Mouse (Mus musculus) cerebellum, adult 9-10 months (tissue): Measurements from ENCODE around the gene Rai1.

Source experiments
- DNase-seq: peaks from one replicate; pipeline ENCODE4 v3.0.0; 2022

Rai1 gene

DNA sequence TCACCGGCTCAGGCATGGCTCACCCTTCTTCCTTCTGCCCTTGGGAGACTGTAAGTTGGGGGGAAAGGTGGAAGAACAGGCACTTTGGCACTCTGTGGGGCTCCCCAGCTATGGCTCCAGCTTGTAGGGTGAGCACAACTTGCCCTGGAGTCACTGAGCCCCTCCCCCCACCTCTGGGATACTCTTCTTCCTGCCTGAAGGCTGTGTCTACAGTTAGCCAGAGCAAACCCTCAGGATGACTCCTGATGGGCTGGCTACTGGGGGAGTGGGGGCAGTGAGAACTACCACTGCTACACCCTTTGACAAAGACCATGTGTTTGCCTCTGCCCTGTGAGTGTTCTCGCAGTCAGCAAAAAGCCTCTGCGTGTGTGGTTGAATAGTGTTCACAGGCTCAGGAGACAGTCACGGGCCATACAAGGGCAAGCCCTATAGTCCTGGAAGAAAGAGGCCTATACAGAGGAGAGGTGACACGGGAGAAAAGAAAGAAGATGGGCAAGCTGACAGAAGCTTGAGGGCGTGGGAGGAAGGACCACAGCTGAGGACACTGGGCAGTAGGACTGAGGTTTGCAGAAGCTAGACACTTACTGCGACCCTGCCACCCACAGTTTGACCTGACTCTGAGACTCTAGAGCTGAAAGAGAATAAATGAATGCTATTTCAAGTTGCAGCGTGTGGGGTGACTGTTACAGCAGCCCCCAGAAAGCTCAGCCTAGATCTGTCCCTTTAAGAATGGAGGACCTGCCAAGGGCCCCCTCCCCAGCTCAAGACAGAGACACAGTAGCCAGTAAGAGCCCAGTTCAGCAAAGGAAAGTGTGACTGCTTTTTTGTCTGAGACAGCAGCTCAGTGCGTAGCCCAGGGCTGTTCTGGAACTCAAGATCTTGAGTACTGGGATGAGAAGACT is 9.7 kb upstream of the Rai1 start:
- no peak for DNase-seq

DNA sequence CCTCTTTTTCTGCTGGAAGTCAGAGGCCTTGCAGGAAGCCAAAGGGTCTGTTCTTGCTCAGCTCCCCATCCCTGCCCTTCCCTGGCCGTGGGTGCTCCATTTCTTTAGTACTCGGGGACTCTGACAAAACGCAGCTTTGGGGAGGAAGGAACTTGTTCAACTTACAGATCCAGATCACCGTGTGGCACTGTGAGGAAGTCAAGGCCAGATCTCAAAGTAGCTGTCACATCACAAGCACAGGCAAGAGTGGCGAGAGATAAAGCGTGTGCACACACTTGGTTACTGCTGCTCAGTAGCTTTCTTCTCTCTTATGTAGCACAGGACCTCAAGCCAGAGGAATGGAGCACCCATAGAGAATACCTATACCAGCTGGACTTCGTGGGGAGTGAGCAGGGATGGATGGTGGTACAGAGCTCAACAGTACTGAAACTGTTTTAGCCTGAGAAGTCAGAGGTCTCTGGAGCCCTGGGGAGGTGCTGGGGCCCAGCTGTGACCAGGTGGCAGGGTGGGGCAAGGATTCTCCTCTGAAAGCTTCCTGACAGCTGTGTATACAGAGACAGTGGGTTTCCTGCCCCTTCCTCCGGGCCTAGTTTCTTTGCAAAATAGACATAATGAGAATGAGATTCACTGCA is 5.1 kb upstream of the Rai1 start:
- DNase-seq = no peak

GRCm38 (mm10) chr11:60100827-60101555 is 3.8 kb upstream of the Rai1 start:
- DNase-seq = no peak

GRCm38 (mm10) chr11:60101986-60102385 is 2.8 kb upstream of the Rai1 start:
- no peak for DNase-seq

GRCm38 (mm10) chr11:60102664-60103063 is 2.1 kb upstream of the Rai1 start:
- no peak for DNase-seq

DNA sequence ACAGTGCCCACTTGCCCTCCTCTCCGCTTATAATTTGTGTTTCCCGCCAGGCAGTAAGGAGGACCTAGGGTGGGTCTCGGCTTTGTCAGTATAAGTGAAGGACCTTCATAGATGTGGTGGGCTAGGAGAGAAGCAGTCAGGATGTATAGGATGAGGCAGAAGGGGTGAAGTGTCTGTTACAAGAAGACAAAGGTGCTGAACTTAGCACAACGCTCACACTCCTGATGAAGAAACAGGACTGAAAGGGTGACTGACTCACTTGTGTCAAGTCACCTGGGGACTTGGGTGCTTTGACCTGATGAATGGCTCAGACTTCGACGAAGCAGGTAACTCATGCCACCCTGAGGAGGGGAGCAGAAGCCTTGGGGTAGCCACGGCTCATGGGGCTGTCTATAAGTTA is 1.2 kb upstream of the Rai1 start:
- DNase-seq = no peak

- peak; percentile 70 for DNase-seq
Observed at GRCm38 (mm10) chr11:60105593-60106542, 1.1 kb downstream of the Rai1 start.

DNA sequence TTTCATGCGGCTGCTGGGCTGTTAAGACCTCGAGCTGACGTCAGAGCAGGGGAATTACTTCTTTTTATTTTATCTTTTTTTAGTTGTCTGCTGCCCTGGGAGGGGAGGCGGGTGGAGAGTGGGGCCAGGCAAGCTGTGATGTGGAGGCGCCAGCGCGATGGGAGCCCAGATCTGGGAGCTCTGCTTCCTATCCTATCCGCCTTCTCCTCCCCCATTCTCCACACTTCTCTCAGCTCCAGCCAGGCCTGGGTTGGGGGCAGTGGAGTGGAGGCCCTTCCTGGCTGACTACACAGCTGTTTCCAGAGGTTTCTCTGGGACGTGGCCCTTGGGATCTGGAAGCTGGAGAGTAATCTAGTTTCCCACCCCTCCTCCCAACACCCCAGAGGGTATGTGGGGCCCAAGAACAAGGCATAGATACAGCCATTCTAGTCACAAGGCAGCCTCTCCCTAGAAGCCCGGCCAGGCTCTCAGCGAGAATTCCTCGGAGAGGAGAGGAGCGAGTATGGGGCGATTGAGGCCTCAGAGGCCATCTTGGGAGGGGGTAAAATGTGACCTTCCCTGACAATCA is 1.8 kb downstream of the Rai1 start:
- DNase-seq = no peak

DNA sequence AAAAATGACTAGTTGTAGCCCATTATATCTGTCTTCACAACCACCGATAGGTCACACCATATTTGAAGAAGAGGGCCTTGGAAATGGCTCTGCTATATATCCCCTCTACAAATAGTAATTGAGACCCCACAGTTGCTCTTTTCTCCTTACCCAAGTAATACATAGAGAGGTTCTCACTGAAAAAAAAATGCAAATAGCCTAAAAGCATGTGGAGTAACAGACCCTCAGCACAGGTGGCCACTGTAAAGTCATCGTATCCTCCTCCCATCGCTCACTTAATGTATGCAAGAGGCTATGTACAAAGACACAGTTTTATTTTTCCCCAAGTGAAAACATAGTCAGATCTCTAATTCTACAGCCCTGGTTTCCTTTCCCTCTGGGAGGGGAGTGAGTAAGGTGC is 2.6 kb downstream of the Rai1 start:
- no peak for DNase-seq

- no peak for DNase-seq
Observed at GRCm38 (mm10) chr11:60108631-60109172, 3.9 kb downstream of the Rai1 start.

DNA sequence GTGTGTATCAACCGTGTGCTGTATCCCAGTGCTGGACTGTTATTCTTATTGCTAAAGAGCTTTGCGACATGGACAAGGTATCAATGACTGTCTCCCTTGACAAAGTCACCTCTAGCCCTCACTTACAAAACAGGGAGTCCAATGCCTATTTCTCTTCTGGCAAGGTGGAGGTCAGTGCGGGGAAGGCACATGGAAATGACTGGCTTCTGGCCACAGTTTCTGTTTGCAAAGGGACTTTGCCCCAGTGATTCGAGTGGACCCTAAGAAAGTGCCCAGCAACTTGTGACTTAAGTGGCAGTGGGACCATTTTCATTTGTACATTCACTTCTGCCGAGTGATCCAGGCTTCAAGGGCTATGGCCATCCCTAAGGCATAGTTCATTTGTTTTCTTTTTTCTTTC is 5.6 kb downstream of the Rai1 start:
- DNase-seq = no peak

GRCm38 (mm10) chr11:60111576-60111975 is 6.8 kb downstream of the Rai1 start:
- DNase-seq = no peak

DNA sequence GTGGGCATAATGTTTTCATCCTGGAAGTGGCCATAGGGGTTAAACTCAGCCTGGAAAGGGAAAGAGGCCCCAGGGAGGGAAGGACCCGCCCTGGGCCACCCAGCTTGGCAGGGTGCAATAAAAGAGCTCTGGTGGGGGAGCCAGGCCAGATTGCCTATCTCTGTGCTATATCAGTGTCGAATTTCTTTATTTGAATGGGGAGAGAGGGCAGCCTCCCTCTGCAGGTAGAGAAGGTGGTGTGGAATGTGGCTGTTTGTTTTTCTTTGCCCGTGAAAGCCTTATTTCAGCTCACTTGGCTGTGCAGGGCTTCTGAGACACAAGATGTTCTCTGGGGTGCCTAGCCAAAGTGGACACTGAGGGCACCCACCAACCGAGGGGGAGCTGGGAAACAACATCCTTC is 8.8 kb downstream of the Rai1 start:
- no peak for DNase-seq

- no peak for DNase-seq
Observed at GRCm38 (mm10) chr11:60114296-60115023, 9.6 kb downstream of the Rai1 start.

- peak; percentile 89 for DNase-seq
Observed at GRCm38 (mm10) chr11:60115024-60115538, 10.3 kb downstream of the Rai1 start.

- DNase-seq = no peak
Observed at GRCm38 (mm10) chr11:60115638-60116276, 10.9 kb downstream of the Rai1 start.

DNA sequence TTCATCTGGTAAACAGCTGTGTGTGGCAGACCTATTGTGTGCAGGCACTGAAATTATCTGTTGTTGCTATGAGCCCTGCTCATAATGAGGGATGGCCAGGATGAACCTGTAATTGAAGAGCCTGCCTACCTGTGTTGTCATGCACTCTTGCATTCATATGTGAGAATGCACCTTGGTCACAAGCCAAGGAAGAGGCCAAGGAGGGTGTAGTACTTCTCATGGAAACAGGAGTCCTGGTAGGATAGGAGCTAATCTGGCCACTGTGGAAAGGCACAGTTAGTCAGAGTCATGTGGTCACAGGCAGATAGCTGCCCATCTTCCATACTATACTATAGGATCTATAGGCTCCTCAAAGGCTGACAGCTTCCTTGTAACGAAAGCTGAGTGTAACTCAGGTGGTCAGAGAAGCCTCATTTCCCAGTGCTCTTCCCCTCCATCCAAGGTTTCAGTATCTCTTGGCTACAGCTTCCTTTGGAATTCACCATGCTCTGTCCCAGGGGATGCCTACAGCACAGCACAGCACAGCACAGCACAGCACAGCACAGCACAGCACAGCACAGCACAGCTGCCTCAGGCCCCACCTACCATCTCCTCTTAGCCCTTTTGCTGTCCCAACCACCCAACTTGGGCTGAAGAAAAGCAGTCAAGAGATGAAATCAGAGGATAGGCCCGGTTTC is 15.9 kb downstream of the Rai1 start:
- no peak for DNase-seq

DNA sequence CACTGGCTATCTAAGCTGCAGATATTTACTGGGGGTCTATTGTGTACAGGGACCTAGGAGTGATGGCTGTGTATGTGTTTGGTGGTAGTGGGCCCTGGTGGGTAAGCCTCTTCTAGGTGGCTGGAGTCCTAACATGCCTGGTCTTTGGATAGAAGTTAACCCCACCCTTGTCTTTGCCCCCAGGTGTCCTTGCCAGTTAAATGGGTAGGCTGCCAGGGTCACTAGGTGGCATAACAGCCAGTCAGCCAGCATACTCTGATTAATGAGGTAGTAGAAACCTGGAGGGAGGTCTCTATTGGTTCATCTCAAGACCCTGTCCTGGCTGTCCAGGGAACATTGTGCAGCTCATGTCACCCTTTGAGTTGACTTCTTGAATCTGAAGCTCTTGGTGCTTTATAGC is 17.8 kb downstream of the Rai1 start:
- no peak for DNase-seq

GRCm38 (mm10) chr11:60127048-60127447 is 22.2 kb downstream of the Rai1 start:
- DNase-seq = no peak
